Mouse (Mus musculus): ENCODE measurements around the gene Irx5.

The Irx5 gene

GRCm38 (mm10) chr8:92360083-92360861 is 2.8 kb downstream of the Irx5 start:
- no peak for DNase-seq

DNA sequence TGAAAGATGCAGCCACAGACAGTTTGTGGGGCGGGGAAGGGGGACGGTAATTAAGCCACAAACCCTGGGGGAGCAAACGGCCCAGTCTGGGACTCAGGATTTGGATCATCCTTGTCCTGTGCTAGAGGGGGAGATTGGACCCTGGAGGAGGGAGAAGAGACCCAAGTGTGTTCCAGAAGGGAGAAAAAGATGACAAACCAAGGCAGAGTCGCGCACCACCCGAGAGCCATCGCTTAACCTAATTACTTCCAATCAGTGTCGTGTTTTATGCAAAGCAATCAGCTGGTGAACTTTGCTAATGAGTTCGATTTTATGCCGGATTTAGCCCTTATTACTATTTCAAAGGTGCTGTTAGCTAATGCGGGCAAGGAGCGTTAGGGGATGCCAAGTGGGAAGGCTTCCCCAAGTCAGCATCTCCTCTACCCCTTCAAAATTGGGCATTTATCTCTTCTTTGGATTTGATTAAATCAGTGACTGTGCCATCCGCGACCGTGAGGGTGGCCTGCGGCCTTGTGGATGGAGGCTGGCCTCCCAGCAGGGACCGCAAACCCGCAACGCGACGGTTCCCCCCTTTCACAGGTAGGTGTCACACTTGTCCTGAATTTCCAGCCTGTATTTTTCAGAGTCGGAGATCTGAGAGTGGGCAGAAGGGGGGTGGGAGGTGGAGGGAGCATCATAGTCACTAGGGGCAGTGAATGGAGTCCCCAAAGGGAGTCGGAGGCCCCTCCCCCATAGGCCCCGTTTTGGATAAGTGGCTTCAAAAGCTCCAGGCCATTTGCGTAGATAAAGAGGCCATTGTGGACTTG is 4.3 kb downstream of the Irx5 start:
- no peak for DNase-seq

DNA sequence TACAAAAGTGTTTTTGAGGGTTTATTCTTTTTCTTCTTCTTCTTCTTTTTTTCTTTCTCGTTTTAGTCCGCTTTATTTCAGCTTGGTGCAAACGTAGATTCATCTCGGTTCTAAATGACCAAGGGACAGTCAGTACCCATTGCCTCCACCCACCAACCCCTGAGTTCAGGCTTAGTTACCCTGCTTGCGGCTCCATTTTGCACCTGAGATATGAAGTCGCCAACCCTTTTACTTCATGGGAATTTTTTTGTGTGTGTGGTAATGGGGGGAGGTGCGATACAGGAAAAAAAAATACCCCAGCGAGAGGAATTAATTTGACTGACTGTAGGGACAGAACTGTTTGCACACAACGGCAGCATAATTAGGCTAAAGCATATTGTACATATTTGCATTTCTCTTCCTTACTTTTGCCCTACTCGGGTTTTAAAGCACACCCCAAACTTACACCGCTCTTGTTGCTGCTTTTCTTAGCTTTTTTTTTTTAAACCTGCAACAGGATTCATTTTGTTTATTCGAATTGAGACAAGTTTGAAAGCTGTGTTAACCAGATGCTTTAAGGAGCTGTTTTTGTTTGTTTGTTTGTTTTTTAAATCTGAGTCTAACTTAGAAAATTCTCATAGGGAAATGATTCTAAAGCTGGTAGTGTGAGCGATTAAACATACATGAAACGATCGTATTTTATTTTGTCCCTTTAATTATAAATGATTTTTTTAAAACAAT is 5.1 kb downstream of the Irx5 start:
- no peak for DNase-seq

DNA sequence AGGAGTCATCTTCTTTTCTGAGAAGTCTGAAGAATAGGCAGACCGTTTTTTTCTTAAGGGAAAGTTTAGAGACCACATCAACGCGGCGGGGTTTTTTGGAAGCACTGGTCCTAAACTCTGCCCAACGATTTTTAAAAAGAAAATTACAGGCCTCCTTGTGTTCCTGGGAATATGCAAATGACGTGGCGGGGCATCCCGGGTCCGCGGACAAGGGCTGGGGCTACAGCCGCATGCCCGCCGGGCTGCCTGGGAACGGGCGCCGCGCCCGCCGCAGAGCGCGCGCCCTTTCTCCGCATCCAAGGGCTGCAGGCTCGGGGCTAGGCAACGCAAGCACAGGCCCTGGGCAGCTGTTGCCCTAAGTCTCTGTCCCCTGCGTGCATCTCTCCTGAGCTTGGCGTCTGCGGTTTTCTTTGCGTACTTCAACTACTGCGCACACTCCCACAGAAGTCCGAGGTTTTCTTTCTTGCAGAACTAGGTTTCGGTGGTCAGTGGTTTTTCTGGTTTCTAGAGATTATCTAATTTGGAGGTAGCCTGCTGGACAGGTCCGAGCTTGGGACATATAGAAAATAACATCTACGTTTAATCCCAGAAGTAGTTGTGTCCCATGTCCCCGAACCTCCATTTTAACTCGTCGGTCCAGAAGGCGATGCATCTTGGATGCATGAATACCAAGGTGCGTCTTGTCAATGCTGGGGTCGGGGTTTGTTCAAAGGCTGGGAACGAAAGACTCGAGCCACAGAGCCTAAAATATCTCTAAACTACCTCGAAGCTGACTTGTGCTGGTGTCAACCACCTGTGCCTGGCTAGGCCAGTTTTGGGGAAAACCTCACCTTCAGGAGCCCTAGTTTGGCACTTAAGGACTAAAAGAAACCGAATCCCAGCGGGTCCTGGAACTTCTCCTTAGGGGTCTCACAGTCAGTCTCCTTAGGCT is 6.1 kb downstream of the Irx5 start:
- no peak for DNase-seq

DNA sequence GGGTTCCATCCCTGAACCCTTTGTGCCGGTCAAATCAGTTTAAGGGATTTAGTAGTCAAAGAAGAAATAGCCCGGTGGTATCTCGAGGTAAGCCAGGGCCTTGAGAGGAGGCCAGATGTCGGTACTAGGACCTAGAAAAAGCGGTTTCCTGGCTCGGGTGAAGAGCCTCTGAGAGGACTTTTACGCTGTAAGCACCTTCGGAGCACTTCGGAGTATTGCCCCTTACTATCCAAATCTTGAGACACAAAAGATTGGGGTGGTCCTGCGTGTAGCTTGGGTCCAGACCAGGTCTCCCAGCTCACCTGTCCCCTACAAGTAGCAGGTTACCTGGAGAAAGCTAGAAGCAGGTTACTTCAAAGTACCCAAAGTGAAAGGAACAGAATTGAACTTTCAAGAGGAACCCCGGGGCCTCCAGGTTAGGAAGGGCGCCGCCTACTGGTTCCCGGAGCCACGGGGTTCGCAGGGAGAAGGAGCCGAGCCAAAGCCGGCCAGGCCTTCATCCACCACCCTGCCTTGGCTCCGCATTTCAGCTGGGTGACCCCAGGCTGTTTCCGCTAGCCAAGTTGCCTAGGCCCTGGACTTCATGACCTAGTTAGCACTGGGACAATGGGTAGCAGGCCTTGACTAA is 6.8 kb downstream of the Irx5 start:
- no peak for DNase-seq

- DNase-seq = no peak
Observed at GRCm38 (mm10) chr8:92364776-92365240, 7.4 kb downstream of the Irx5 start.

GRCm38 (mm10) chr8:92365241-92365943 is 8.0 kb downstream of the Irx5 start:
- DNase-seq = no peak

DNA sequence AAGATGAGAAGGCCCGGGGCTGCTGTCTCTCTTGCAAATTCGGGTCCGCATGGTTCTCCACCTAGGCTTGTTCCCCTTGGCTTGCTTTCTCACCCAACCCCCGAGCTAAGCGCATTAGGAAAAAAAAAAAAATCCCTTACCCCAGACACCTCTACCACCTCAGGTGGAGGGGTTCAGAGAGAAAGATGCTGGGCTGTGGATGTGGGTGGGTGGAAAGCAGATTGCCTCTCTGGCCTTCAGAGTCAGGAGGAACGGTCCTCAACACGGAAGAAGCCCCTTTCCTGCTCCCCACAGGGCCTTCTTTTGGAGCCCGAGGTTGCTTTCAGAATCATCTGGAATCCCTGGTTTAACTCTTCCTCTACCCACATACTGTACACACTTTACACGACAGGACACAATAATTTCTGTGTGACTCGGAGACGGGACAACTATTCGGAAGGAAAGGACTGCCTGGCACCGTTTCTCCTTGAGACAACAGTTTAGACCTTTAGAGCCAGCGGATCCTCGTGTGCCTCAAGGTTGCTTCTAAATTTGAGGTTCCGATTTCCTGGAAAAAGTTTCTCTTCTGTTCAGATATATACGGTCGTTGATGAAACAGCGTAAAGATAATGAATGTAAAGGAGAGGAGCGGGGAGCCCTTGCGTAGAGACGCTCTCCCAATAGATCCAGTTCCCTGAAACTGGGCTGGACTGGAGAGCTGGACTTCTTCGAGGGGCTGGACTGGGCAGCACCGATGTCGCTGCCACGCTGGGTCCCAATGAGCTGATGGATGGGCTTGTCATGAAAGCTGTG is 8.7 kb downstream of the Irx5 start:
- no peak for DNase-seq

DNA sequence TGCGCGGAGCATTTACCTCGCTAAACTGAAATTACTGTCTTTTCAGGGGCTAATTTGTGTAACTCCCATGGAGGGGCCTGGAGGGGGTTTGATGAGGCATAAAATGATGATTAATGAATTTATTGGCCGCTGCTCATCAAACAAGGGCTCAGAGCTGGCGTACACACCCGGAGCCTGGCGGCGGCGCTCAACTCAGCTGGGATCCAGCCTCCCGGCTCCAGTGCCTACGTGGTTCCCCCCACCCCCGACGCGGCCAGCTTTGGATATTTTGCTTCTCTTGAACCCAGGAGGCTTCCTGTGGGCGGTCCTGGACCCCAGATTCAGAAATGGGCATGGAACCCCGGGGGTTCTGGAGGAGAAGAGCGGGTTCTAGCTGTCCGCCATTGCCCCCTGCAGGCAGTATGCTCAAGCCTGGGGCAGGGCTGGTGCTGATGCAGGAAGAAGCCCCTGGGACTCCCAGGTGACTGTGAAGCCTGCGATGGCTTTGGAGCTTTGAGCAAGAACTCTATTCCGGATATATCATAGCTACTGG is 9.4 kb downstream of the Irx5 start:
- DNase-seq = no peak

DNA sequence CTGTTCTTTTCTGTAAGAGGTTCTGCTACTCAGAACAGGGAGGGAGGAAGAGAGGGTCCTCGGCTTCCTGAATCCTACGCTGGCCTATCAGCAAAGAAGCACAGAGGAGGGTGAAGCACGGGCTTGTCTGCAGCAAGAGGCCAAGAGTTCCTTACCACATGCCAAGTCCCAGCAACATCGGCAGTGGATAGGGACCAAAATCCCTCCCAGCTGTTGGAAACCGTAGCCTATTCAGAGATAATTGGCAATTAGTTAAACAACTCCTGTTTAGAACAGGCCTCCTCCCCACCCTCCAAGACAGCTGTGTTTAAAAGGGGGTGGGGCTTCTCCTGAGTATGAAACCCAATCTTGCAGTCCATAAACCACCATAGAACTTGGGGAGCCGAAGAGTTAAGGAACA is 22.1 kb downstream of the Irx5 start:
- DNase-seq = no peak

GRCm38 (mm10) chr8:92380571-92380970 is 23.1 kb downstream of the Irx5 start:
- no peak for DNase-seq

- DNase-seq = no peak
Observed at GRCm38 (mm10) chr8:92387893-92388292, 30.5 kb downstream of the Irx5 start.

DNA sequence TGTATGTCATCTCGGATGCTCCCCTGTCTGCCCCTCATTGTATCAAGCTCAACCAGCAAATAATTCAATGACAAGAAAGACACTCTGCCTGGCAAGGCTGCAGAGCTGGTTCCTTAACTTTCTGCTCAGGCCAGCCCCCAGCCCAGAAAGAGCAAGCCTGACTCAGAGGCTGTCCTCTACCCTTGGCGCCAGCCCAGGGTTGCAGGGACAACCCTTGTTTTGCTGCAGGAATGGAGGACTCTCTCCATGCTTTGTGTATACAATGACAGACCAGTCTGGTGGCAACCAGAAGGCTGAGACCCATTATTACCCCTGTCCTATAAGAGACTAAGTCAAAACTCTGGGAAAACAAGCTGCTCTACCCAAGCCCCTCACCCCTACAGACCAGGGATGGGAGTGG is 46.8 kb downstream of the Irx5 start:
- no peak for DNase-seq

GRCm38 (mm10) chr8:92408092-92408491 is 50.7 kb downstream of the Irx5 start:
- no peak for DNase-seq

DNA sequence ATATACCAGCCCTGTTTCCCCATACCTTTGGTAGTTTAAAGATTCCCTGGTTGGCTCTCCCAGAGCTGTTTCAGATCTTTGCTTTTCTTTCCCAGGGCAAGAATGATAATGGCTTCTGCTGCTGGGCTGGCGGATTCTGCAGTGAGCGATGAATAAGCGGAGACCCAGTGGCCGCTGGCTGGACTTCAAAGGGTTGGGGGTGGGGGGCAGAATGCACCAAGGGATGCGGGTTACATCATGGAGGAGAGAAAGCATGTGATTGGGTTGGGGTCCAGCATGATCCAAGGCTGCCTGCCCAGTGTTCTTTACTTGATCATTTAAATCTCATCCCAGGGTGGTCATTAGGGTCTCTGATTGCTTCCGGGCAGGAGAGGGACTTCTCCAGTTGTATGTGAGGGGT is 56.2 kb downstream of the Irx5 start:
- no peak for DNase-seq

GRCm38 (mm10) chr8:92420666-92421065 is 63.2 kb downstream of the Irx5 start:
- no peak for DNase-seq

All from cerebellum, adult 9-11 months (tissue).